Mouse (Mus musculus) liver, embryonic 16.5 days (tissue): ENCODE measurements around the gene Atp5d. TPM values are rescaled to one million over a fixed set of nuclear protein-coding genes. Genes with fewer than 3 reads are reported as not detected.
A peak's percentile ranks its signal among the peaks of the same experiment; 100 is the strongest.
"Not testable (repeated sequence)": the region's sequence is repeated elsewhere in the genome, so short reads cannot be mapped to it uniquely, and the experiment has no call there.

Experiments
- ATAC-seq: fragments of 200-750 bp; cut with Nextera tagmentation; 2 replicates; pipeline ENCODE4 v1.8.0; 2017; ENCODE audit warnings: low read depth, mild to moderate bottlenecking, moderate number of reproducible peaks, moderate library complexity
- H3K27ac ChIP-seq: fragments of 300-500 bp; sonication (generic); 2 replicates; pipeline ENCODE4 v1.5.1; 2014; ENCODE audit warnings: mild to moderate bottlenecking, low read length
- H3K27me3 ChIP-seq: fragments of 300-500 bp; sonication (generic); 2 replicates; pipeline ENCODE4 v1.6.1; 2014; ENCODE audit warnings: low read depth, low read length, mixed read lengths; ENCODE audit not compliant: control insufficient read depth, insufficient read depth
- H3K36me3 ChIP-seq: fragments of 300-500 bp; sonication (generic); 2 replicates; pipeline ENCODE4 v1.6.1; 2014; ENCODE audit warnings: mild to moderate bottlenecking; ENCODE audit not compliant: control insufficient read depth, insufficient read depth
- H3K4me1 ChIP-seq: fragments of 300-500 bp; sonication (generic); 2 replicates; pipeline ENCODE4 v1.6.1; 2014; ENCODE audit warnings: low read depth, low read length, mixed read lengths; ENCODE audit not compliant: control insufficient read depth
- H3K4me2 ChIP-seq: fragments of 300-500 bp; sonication (generic); 2 replicates; pipeline ENCODE4 v1.6.1; 2014; ENCODE audit warnings: low read depth, low read length, mixed read lengths
- H3K4me3 ChIP-seq: fragments of 300-500 bp; sonication (generic); 2 replicates; pipeline ENCODE4 v1.5.1; 2014; ENCODE audit warnings: low read depth, mild to moderate bottlenecking, low read length
- H3K9ac ChIP-seq: fragments of 300-500 bp; sonication (generic); 2 replicates; pipeline ENCODE4 v1.6.1; 2014; ENCODE audit warnings: low read depth, low read length
- H3K9me3 ChIP-seq: fragments of 300-500 bp; sonication (generic); replicated peaks from 2 replicates; pipeline ENCODE4 v1.6.1; 2016; ENCODE audit warnings: low read length; ENCODE audit not compliant: control insufficient read depth
- WGBS: fragments of 180-500 bp; shearing (Covaris S2); extraction: QIAGEN DNeasy Blood & Tissue Kit; methylation state at CpG from one replicate; pipeline ENCODE4 v1.1.7; 2014; ENCODE audit not compliant: insufficient replicate concordance; 5-methylcytosine and 5-hydroxymethylcytosine counted together
- polyA plus RNA-seq: library from polyadenylated mRNA; unstranded; fragments of >200 nt; fragmentation: Nextera tagmentation; extraction: Ambion mirVana; gene quantifications from 2 replicates; pipeline ENCODE4 v1.2.1, GENCODE M21; 2015

Gene Atp5d
- polyA plus RNA-seq, 1 experiment from 2014 or later: 309 TPM

GRCm38 (mm10) chr10:80164161-80164997 is 25.9 kb downstream of the Atp5d start:
- Histone ChIP-seq H3K4me3 (peak overlapping the region; percentile 62), H3K27me3 (no peaks in the 10 kb centered on the region), H3K4me2 (peak overlapping the region; percentile 96), H3K36me3 (no peaks in the 10 kb centered on the region), H3K27ac (peak overlapping the region; percentile 67; the same call in 1 of the 2 replicates), H3K4me1 (peaks cover 81% of the 10 kb centered on the region), H3K9me3 (no peaks in the 10 kb centered on the region), H3K9ac (peak overlapping the region; percentile 67)
- no peak for ATAC-seq
- WGBS: 11% methylated on average over 43 of the region's 44 CpGs

GRCm38 (mm10) chr10:80164998-80165344 is 26.5 kb downstream of the Atp5d start:
- Histone ChIP-seq H3K27ac (peak overlapping the region; percentile 67; the same call in 1 of the 2 replicates), H3K27me3 (no peaks in the 10 kb centered on the region), H3K9me3 (no peaks in the 10 kb centered on the region), H3K9ac (peak overlapping the region; percentile 67), H3K36me3 (peaks cover 4% of the 10 kb centered on the region), H3K4me1 (peaks cover 78% of the 10 kb centered on the region), H3K4me3 (peak overlapping the region; percentile 62), H3K4me2 (peak overlapping the region; percentile 96)
- under 1% methylated on average over 17 of the region's 17 CpGs for WGBS
- ATAC-seq: peak; percentile 31

GRCm38 (mm10) chr10:80165392-80166128 is 27.1 kb downstream of the Atp5d start, which contains the start of gene Cirbp:
Gene Cirbp (plus strand): TSS chr10:80165985.
- WGBS: 30% methylated on average over 20 of the region's 20 CpGs
- H3K4me3 ChIP-seq: peak within 1 kb of the TSS; percentile 62
- peak within 1 kb of the TSS; percentile 96 for H3K4me2 ChIP-seq
- no peak for ATAC-seq
- peak within 1 kb of the TSS; percentile 77; the same call in 1 of the 2 replicates for H3K27ac ChIP-seq
- peak within 1 kb of the TSS; percentile 67 for H3K9ac ChIP-seq
- H3K27me3 ChIP-seq: no peaks in the 10 kb centered on the region
- no peaks in the 10 kb centered on the region for H3K9me3 ChIP-seq
- H3K4me1 ChIP-seq: peaks cover 72% of the 10 kb centered on the region
- H3K36me3 ChIP-seq: peaks cover 10% of the 10 kb centered on the region

GRCm38 (mm10) chr10:80166136-80166535 is 27.7 kb downstream of the Atp5d start:
- ATAC-seq, H3K4me3 ChIP-seq, H3K9me3 ChIP-seq, H3K27me3 ChIP-seq, H3K9ac ChIP-seq: not testable (repeated sequence)
- WGBS: 78% methylated on average over 4 of the region's 4 CpGs
- peaks cover 66% of the 10 kb centered on the region for H3K4me1 ChIP-seq
- H3K36me3 ChIP-seq: peaks cover 16% of the 10 kb centered on the region
- peak overlapping the region; percentile 96; the same call in 1 of the 2 replicates for H3K4me2 ChIP-seq
- H3K27ac ChIP-seq: peak overlapping the region; percentile 38; the same call in 1 of the 2 replicates

- Histone ChIP-seq H3K4me1 (peaks cover 59% of the 10 kb centered on the region), H3K9me3 (no peaks in the 10 kb centered on the region; the same call in 1 of the 2 replicates)
- WGBS: under 1% methylated on average over 54 of the region's 55 CpGs
Observed at GRCm38 (mm10) chr10:80167460-80168037, 29.1 kb downstream of the Atp5d start.

GRCm38 (mm10) chr10:80168038-80168661 is 29.7 kb downstream of the Atp5d start:
- Histone ChIP-seq H3K36me3 (peaks cover 26% of the 10 kb centered on the region), H3K9me3 (no peaks in the 10 kb centered on the region; the same call in 1 of the 2 replicates), H3K4me1 (peaks cover 55% of the 10 kb centered on the region), H3K9ac (peak overlapping the region; percentile 92), H3K27ac (peak overlapping the region; percentile 98), H3K4me2 (peak overlapping the region; percentile 69), H3K4me3 (peak overlapping the region; percentile 87), H3K27me3 (no peaks in the 10 kb centered on the region)
- under 1% methylated on average over 37 of the region's 48 CpGs for WGBS
- ATAC-seq: peak; percentile 56

More at GRCm38 (mm10) chr10:80167460-80168037, 29.1 kb downstream of the Atp5d start:
- Histone ChIP-seq H3K36me3 (peaks cover 26% of the 10 kb centered on the region), H3K27me3 (no peaks in the 10 kb centered on the region), H3K9ac (peak overlapping the region; percentile 92), H3K4me3 (peak overlapping the region; percentile 87), H3K27ac (peak overlapping the region; percentile 98), H3K4me2 (peak overlapping the region; percentile 80)
- ATAC-seq: peak; percentile 86

- Histone ChIP-seq H3K4me3 (peak overlapping the region; percentile 87), H3K27me3 (no peaks in the 10 kb centered on the region), H3K36me3 (peaks cover 26% of the 10 kb centered on the region)
Observed at GRCm38 (mm10) chr10:80169070-80169469, 30.6 kb downstream of the Atp5d start.

GRCm38 (mm10) chr10:80169651-80170050 is 31.2 kb downstream of the Atp5d start:
- WGBS: 87% methylated on average over 7 of the region's 7 CpGs
- H3K4me1 ChIP-seq: peaks cover 50% of the 10 kb centered on the region
- no peaks in the 10 kb centered on the region for H3K27me3 ChIP-seq
- no peak overlapping the region for H3K4me2 ChIP-seq
- H3K36me3 ChIP-seq: peaks cover 26% of the 10 kb centered on the region
- no peak overlapping the region for H3K9ac ChIP-seq
- H3K9me3 ChIP-seq: no peaks in the 10 kb centered on the region; the same call in 1 of the 2 replicates
- no peak for ATAC-seq
- no peak overlapping the region for H3K27ac ChIP-seq
- no peak overlapping the region for H3K4me3 ChIP-seq

More at GRCm38 (mm10) chr10:80169070-80169469, 30.6 kb downstream of the Atp5d start:
- H3K9me3 ChIP-seq: no peaks in the 10 kb centered on the region; the same call in 1 of the 2 replicates
- H3K9ac ChIP-seq: peak overlapping the region; percentile 92
- H3K4me2 ChIP-seq: peak overlapping the region; percentile 69
- peak overlapping the region; percentile 98 for H3K27ac ChIP-seq
- H3K4me1 ChIP-seq: peaks cover 51% of the 10 kb centered on the region
- WGBS: 64% methylated on average over 1 of the region's 1 CpGs
- no peak for ATAC-seq
